Mouse (Mus musculus): ENCODE data around the gene Luzp1. TPM values are rescaled to one million over a fixed set of nuclear protein-coding genes. Genes with fewer than 3 reads are reported as not detected.
A peak's percentile ranks its signal among the peaks of the same experiment; 100 is the strongest.

Luzp1 gene
- total RNA-seq, 2 experiments from 2014 or later: 37.8 to 41.4 TPM

- intact Hi-C loops (cut with DNase I): loop anchor here (10.0 kb wide), 1 partner anchor 160 kb away; no protein-coding TSS in a partner anchor
- DNase-seq: no peak
These were observed 54.7 kb downstream of the Luzp1 start for GRCm38 (mm10) chr4:136524309-136524708.

DNA sequence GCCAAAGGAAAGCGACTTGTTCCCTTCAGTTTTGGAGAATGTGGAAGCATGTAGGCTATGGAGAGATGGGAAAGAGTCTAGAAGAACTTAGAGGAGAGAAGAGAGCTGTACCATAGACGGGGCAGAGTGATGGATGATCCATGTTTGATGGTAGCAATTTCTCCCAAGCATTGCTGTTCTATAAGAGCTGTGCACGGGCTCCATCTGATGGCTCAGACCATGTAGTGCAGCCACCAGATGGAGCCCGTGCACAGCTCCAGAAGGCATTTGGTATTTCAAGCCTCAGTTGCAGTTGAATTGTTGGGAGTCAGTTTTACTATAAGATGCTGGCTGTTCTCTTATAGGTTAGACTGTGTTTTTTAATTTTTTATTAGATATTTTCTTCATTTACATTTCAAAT, 56.9 kb downstream of the Luzp1 start:
- DNase-seq: peak; percentile 58 to 76
- intact Hi-C loops (cut with DNase I): loop anchor here (1.0 to 10.0 kb wide), 5 partner anchors 54 to 162 kb away; partner anchors contain the start of gene Kdm1a

GRCm38 (mm10) chr4:136545151-136545550, 75.6 kb downstream of the Luzp1 start:
- intact Hi-C loops (cut with DNase I): no loop called here
- DNase-seq: no peak

- intact Hi-C loops (cut with DNase I): no loop called here
- DNase-seq: no peak
These were observed 76.9 kb downstream of the Luzp1 start for GRCm38 (mm10) chr4:136546279-136547045.

- intact Hi-C loops (cut with DNase I): no loop called here
- DNase-seq: no peak
These were observed 78.2 kb downstream of the Luzp1 start for GRCm38 (mm10) chr4:136547721-136548120.

- peak in 1 of 2 experiments; percentile 19 for DNase-seq
- intact Hi-C loops (cut with DNase I): no loop called here
These were observed 78.8 kb downstream of the Luzp1 start for GRCm38 (mm10) chr4:136548381-136548801.

DNA sequence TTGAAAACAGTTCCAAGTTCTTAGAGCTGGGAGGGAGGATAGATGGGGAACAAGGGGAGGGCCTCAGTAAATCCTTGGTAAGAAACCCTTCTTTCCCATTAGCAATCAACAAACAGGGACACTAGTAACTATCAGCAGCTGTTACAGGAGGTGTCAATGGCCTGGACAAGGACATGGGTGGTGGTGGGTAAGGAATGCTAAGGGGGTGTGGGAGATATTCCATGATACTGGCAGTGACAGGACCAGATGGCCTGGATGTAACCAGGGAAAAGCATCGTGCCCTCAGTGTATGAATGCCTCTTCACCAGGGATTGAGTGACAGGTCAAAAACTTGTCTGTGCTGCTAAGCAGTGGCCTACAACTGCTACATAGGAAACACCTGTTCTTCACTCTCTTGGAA, 83.5 kb downstream of the Luzp1 start:
- no peak for DNase-seq
- intact Hi-C loops (cut with DNase I): no loop called here

- intact Hi-C loops (cut with DNase I): no loop called here
These were observed 88.1 kb downstream of the Luzp1 start for GRCm38 (mm10) chr4:136557638-136558037.

DNA sequence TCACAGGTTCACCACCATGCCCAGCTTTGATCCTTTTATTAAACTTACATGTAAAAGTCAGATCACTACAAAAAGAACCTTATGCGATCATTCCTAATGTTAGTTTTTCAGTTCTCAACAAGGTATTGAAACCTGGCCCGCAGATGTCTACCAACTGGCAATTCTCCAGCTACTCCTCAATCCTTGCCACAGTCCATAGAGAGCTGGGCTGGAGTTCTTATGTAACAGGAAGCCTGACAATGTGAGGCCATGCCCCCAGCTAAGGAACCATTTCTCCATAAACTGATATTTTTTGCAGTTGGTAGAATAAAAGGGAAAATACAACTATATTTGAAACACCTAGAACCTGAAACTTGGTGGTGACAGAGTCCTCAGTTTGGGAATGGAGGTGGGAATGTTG, 90.1 kb downstream of the Luzp1 start:
- intact Hi-C loops (cut with DNase I): no loop called here
- no peak for DNase-seq

More at GRCm38 (mm10) chr4:136557638-136558037, 88.1 kb downstream of the Luzp1 start:
- DNase-seq: no peak

GRCm38 (mm10) chr4:136560270-136560991, 90.9 kb downstream of the Luzp1 start:
- no peak for DNase-seq
- intact Hi-C loops (cut with DNase I): no loop called here

GRCm38 (mm10) chr4:136562755-136563154, 93.2 kb downstream of the Luzp1 start:
- DNase-seq: no peak
- intact Hi-C loops (cut with DNase I): no loop called here

GRCm38 (mm10) chr4:136568629-136569028, 99.1 kb downstream of the Luzp1 start:
- no peak for DNase-seq
- intact Hi-C loops (cut with DNase I): no loop called here

DNA sequence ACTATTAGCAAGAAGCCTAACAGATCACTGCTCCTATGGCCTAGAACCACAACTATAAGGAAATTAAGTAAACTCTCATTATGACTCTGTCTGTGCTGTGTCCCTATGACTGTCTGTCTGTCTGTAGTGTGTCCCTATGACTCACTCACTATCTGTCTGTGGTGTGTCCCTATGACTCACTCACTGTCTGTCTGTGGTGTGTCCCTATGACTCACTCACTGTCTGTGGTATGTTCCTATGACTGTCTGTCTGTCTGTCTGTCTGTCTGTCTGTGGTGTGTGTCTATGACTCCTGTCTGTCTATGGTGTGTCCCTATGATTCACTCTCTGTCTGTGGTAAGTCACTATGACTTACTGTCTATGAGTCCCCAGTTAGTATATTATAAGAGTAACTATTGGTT, 100.4 kb downstream of the Luzp1 start:
- DNase-seq: no peak
- intact Hi-C loops (cut with DNase I): no loop called here

GRCm38 (mm10) chr4:136581885-136582284, 112.3 kb downstream of the Luzp1 start:
- DNase-seq: no peak
- intact Hi-C loops (cut with DNase I): no loop called here

DNA sequence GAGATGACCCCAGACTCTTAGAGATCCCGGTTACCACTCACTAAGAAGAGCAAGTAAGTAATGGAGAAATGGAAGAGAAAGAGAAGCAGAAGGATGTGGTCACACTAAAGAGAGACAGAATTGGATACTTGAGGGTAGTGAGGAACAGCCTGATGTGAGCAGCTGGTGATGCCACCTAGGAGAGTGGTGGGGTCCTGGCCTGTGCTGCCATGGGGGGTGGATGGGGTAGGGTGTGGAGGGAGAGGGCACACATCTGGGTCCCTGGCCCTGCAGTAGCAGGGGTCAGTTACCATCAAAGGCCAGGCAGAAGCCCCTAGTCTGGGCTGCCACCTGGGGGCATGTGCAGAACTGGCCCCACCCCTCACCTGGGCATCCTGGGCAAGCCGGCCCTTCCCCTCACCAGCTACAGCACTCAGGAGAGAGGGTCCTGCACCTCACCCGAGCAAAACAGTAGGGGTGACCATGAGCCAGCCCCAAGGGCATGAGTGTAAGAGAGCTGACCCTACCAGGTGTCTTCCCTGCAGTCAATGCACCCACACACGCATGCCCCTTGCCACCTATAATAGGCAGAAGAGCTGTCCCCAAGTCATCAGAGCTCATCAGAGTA, 117.8 kb downstream of the Luzp1 start:
- DNase-seq: no peak
- intact Hi-C loops (cut with DNase I): no loop called here

DNA sequence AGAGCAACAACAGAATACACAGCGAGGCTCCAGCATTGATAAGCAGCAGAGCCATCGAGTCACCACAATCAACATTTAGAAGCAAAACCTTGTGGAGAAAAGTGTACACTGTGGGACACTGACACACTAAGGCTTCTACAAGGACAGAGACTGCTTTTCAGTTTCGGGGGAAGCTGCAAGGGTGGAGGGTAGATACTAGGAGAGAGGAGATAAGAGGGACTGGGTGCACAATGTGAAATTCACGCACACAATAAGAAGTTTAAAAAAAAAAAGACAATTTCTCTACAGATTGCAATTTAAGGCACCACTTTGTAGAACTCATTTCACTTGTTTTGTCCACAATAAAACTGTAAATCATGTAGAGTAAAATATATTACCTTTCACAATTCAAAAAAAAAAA, 118.4 kb downstream of the Luzp1 start:
- intact Hi-C loops (cut with DNase I): no loop called here
- DNase-seq: no peak

GRCm38 (mm10) chr4:136592111-136592510, 122.5 kb downstream of the Luzp1 start:
- no peak for DNase-seq
- intact Hi-C loops (cut with DNase I): no loop called here

GRCm38 (mm10) chr4:136594006-136594405, 124.4 kb downstream of the Luzp1 start:
- intact Hi-C loops (cut with DNase I): no loop called here
- DNase-seq: no peak

GRCm38 (mm10) chr4:136595221-136595620, 125.7 kb downstream of the Luzp1 start:
- DNase-seq: no peak
- intact Hi-C loops (cut with DNase I): no loop called here

DNA sequence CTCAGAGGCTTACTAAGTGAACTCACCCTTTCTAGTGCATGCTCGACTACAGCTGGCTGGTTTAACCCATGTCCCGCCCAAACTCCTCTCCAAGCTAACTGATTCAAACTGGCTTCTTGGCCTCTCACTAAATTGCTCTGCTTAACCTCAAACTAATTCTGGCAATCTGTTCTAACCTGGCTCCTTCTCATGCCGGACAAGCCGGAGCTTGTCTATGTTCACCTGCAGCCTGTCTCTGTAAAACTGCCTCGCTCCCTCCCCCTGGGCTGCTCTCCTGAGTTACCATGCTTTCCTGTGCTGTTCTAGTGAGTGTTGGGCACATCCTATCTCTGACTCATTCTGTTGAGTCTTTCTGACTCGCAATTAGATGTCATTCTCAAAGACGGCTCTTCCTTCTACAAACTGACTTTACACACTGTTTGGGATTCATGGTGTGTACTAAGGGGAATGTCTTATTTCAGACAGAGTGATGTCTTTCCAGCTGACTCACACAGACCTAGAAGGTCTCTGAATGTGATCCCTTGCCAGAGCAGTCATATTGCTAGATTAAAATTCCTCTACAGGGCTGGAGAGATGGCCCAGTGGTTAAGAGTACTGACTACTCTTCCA, 128.8 kb downstream of the Luzp1 start:
- intact Hi-C loops (cut with DNase I): no loop called here
- DNase-seq: no peak

DNA sequence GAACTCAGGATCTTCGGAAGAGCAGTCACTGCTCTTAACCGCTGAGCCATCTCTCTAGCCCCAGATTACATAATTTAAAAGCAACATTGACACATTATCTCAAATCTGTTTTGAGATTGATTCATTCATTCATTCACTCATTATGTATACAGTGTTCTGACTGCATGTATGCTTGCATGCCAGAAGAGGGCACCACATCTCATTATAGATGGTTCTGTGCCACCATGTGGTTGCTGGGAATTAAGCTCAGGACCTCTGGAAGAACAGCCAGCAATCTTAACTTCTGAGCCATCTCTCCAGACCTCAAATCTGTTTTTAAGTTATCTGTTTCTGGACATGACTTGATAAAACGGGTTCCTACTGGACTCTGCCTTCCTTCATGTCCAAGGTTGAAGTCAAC, 130.3 kb downstream of the Luzp1 start:
- intact Hi-C loops (cut with DNase I): loop anchor here (5.0 kb wide), 3 partner anchors 73 to 548 kb away; partner anchors contain the start of genes 6030445D17Rik and Rpl11
- no peak for DNase-seq

All from heart, postnatal 36 days (tissue).